Mouse (Mus musculus): ENCODE data around the gene Atp4b. TPM values are rescaled to one million over a fixed set of nuclear protein-coding genes. Genes with fewer than 3 reads are reported as not detected.
A peak's percentile ranks its signal among the peaks of the same experiment; 100 is the strongest.

The Atp4b gene
- not detected in 2 replicates for total RNA-seq (2014; rRNA removed)
- polyA plus RNA-seq (2015; fragmentation: Nextera tagmentation; extraction: Ambion mirVana), result not detected in 2 replicates

DNA sequence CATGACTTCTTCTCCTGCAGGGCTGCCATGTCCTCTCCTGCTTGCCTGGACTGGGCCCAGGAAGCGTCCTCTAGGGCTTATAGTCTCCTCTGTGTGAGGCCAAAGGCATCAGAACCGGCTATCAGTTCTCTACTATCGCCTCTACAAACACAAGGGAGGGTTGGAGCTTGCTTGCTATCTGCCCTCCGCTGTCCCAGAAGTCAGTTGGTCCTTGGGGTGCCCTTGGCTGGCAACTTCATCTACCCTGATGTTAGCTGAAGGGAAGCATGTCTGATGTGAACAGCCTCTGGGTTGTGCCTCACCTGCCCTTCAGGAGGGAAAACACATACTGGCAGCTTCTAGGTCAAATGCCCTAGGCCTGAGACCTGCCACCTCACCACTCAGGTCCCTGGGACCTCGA, at the start of gene Atp4b:
Gene Atp4b, minus strand, starts transcription at position 101 of the 400 bp plus-strand sequence.
- Histone ChIP-seq H3K4me3 (ENCODE audit: low read depth, low read length) (no peak within 1 kb of the TSS), H3K9me3 (ENCODE audit: low read length) (no peaks in the 10 kb centered on the region), H3K9ac (replicated peaks; ENCODE audit: low read length, poor library complexity, severe bottlenecking) (no peak within 1 kb of the TSS), H3K4me1 (ENCODE audit: insufficient read depth, low read length) (no peaks in the 10 kb centered on the region), H3K36me3 (ENCODE audit: insufficient read depth, low read length) (no peaks in the 10 kb centered on the region), H3K27ac (ENCODE audit: low read depth, low read length) (no peak within 1 kb of the TSS), H3K27me3 (ENCODE audit: insufficient read depth, low read length) (no peaks in the 10 kb centered on the region), H3K4me2 (ENCODE audit: low read depth, low read length, poor library complexity, severe bottlenecking) (no peak within 1 kb of the TSS)
- no peak for DNase-seq (ENCODE audit: low spot score)
- TF ChIP-seq CTCF (IDR thresholded peaks at IDR 0.05), result no peak
- 84% methylated on average over 5 of the region's 5 CpGs for WGBS
- no peak for ATAC-seq (ENCODE audit: low FRiP score)

- Histone ChIP-seq H3K9me3 (ENCODE audit: low read length) (no peaks in the 10 kb centered on the region), H3K27me3 (ENCODE audit: insufficient read depth, low read length) (no peaks in the 10 kb centered on the region; the same call in 1 of the 2 replicates), H3K27ac (ENCODE audit: low read depth, low read length) (no peak overlapping the region), H3K36me3 (ENCODE audit: insufficient read depth, low read length) (no peaks in the 10 kb centered on the region), H3K4me1 (ENCODE audit: insufficient read depth, low read length) (no peaks in the 10 kb centered on the region), H3K4me3 (ENCODE audit: low read depth, low read length) (no peak overlapping the region), H3K9ac (replicated peaks; ENCODE audit: low read length, poor library complexity, severe bottlenecking) (no peak overlapping the region), H3K4me2 (ENCODE audit: low read depth, low read length, poor library complexity, severe bottlenecking) (no peak overlapping the region)
- DNase-seq (ENCODE audit: low spot score) (no peak), ATAC-seq (ENCODE audit: low FRiP score) (no peak)
- no peak for TF ChIP-seq CTCF (IDR thresholded peaks at IDR 0.05)
- 94% methylated on average over 2 of the region's 2 CpGs for WGBS
These were observed 45.5 kb upstream of the Atp4b start for GRCm38 (mm10) chr8:13442152-13442551.

DNA sequence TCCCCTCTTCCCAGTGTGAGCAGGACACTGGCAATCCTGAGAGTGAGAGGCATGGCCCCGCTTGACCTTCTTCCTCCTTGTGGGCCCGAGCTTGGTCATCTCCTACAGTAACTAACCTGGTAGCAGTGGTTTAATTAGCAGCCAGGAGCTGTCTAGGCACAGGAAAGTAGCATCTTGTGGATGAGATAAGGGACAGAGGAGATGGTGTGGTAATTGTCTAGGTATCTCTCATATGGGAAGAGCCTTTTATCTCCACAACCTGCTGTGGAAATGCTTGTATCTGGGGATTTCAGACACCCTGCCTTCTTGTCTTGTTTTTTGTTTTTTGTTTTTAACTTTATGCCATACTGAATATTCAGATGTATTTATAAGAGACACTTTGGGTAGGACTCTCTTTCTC, 40.9 kb upstream of the Atp4b start:
- Histone ChIP-seq H3K27ac (ENCODE audit: low read depth, low read length) (no peak overlapping the region), H3K9ac (replicated peaks; ENCODE audit: low read length, poor library complexity, severe bottlenecking) (no peak overlapping the region), H3K4me3 (ENCODE audit: low read depth, low read length) (no peak overlapping the region), H3K4me1 (ENCODE audit: insufficient read depth, low read length) (no peaks in the 10 kb centered on the region), H3K9me3 (ENCODE audit: low read length) (no peaks in the 10 kb centered on the region), H3K27me3 (ENCODE audit: insufficient read depth, low read length) (peaks cover 24% of the 10 kb centered on the region), H3K4me2 (ENCODE audit: low read depth, low read length, poor library complexity, severe bottlenecking) (no peak overlapping the region), H3K36me3 (ENCODE audit: insufficient read depth, low read length) (no peaks in the 10 kb centered on the region)
- no peak for ATAC-seq (ENCODE audit: low FRiP score)
- DNase-seq (ENCODE audit: low spot score), result no peak
- 89% methylated on average over 2 of the region's 2 CpGs for WGBS
- no peak for TF ChIP-seq CTCF (IDR thresholded peaks at IDR 0.05)

DNA sequence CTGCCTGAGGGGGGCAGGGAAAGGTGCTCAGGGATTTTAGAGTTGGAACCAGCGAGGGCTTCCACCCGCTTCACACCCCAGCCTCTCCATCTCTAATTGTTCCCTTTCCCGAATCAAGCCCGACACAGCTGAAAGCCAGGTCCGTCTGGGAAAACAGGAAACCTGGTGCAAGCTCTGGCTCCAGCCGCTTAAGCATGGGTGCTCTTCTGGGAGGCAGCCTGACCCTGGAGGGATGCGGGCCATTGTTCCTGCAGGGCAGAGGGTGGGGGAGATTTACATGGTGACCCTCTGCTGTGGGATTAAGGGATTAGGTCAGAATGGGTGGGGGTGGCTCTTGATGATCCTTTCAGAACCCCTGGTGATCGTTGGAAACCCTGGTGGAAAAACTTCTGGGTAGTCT, 39.4 kb upstream of the Atp4b start:
- peaks cover 24% of the 10 kb centered on the region for H3K27me3 ChIP-seq (ENCODE audit: insufficient read depth, low read length)
- DNase-seq (ENCODE audit: low spot score) (no peak), ATAC-seq (ENCODE audit: low FRiP score) (no peak)
- no peak for TF ChIP-seq CTCF (IDR thresholded peaks at IDR 0.05)
- WGBS, result 6% methylated on average over 8 of the region's 8 CpGs
- H3K36me3 ChIP-seq (ENCODE audit: insufficient read depth, low read length), result no peaks in the 10 kb centered on the region
- H3K4me3 ChIP-seq (ENCODE audit: low read depth, low read length), result no peak overlapping the region
- H3K4me2 ChIP-seq (ENCODE audit: low read depth, low read length, poor library complexity, severe bottlenecking), result no peak overlapping the region
- no peak overlapping the region for H3K9ac ChIP-seq (replicated peaks; ENCODE audit: low read length, poor library complexity, severe bottlenecking)
- no peak overlapping the region for H3K27ac ChIP-seq (ENCODE audit: low read depth, low read length)
- no peaks in the 10 kb centered on the region for H3K9me3 ChIP-seq (ENCODE audit: low read length)
- H3K4me1 ChIP-seq (ENCODE audit: insufficient read depth, low read length), result no peaks in the 10 kb centered on the region

- no peaks in the 10 kb centered on the region for H3K4me1 ChIP-seq (ENCODE audit: insufficient read depth, low read length)
- no peak for TF ChIP-seq CTCF (IDR thresholded peaks at IDR 0.05)
- peaks cover 24% of the 10 kb centered on the region for H3K27me3 ChIP-seq (ENCODE audit: insufficient read depth, low read length)
- no peak within 1 kb of the TSS for H3K27ac ChIP-seq (ENCODE audit: low read depth, low read length)
- DNase-seq (ENCODE audit: low spot score), result no peak
- WGBS, result 14% methylated on average over 10 of the region's 10 CpGs
- H3K9me3 ChIP-seq (ENCODE audit: low read length), result no peaks in the 10 kb centered on the region
- H3K9ac ChIP-seq (replicated peaks; ENCODE audit: low read length, poor library complexity, severe bottlenecking), result peak within 1 kb of the TSS; percentile 8; the same call in 1 of the 2 replicates
- H3K4me2 ChIP-seq (ENCODE audit: low read depth, low read length, poor library complexity, severe bottlenecking), result peak within 1 kb of the TSS; percentile 24
- peak within 1 kb of the TSS; percentile 1; the same call in 1 of the 2 replicates for H3K4me3 ChIP-seq (ENCODE audit: low read depth, low read length)
- H3K36me3 ChIP-seq (ENCODE audit: insufficient read depth, low read length), result no peaks in the 10 kb centered on the region
- no peak for ATAC-seq (ENCODE audit: low FRiP score)
These were observed 38.3 kb upstream of the Atp4b start, which contains the start of gene Tmem255b for GRCm38 (mm10) chr8:13434889-13435288. TSS of gene Tmem255b (plus strand) at chr8:13435189.

DNA sequence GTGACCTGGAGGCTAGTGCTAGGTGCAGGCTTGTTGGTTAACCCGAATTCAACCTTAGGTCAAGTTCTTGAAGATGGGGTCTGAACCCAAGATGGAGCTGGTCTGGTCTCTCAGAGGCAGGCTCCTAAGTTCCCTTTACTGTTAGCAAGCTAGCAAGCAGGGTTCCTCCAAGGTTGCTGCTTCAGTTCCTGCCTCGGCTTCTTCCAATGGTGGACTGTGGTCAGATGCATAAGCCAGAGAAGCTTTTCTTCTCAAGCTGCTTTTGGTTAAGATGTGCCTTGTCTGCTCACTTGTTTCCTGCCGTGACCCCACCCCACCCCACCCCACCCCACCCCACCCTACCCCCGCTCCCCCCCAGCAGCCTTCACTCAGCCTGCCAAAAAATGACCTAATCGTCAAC, 36.5 kb upstream of the Atp4b start:
- Histone ChIP-seq H3K4me1 (ENCODE audit: insufficient read depth, low read length) (no peaks in the 10 kb centered on the region), H3K4me2 (ENCODE audit: low read depth, low read length, poor library complexity, severe bottlenecking) (no peak overlapping the region), H3K4me3 (ENCODE audit: low read depth, low read length) (no peak overlapping the region), H3K27ac (ENCODE audit: low read depth, low read length) (no peak overlapping the region), H3K27me3 (ENCODE audit: insufficient read depth, low read length) (peaks cover 24% of the 10 kb centered on the region), H3K36me3 (ENCODE audit: insufficient read depth, low read length) (no peaks in the 10 kb centered on the region), H3K9me3 (ENCODE audit: low read length) (no peaks in the 10 kb centered on the region), H3K9ac (replicated peaks; ENCODE audit: low read length, poor library complexity, severe bottlenecking) (no peak overlapping the region)
- ATAC-seq (ENCODE audit: low FRiP score) (no peak), DNase-seq (ENCODE audit: low spot score) (no peak)
- TF ChIP-seq CTCF (IDR thresholded peaks at IDR 0.05), result no peak
- 90% methylated on average over 5 of the region's 5 CpGs for WGBS

Data from midbrain, postnatal 0 days (tissue).